Mouse (Mus musculus) spleen, postnatal 10 days (tissue): ENCODE results near the gene Rtn4rl2.

Source experiments
- DNase-seq, 2 experiments: peaks; one replicate each; pipeline ENCODE4 v3.0.0; 2021 to 2022; ENCODE audit warnings: low spot score in 2 of 2

Gene Rtn4rl2

GRCm38 (mm10) chr2:84850407-84851129, 35.9 kb downstream of the Rtn4rl2 start:
- DNase-seq, result no peak

- DNase-seq, result no peak
Measured at GRCm38 (mm10) chr2:84845226-84845625, 41.3 kb downstream of the Rtn4rl2 start.

GRCm38 (mm10) chr2:84843654-84844053, 42.9 kb downstream of the Rtn4rl2 start:
- no peak for DNase-seq

GRCm38 (mm10) chr2:84841905-84842304, 44.6 kb downstream of the Rtn4rl2 start:
- DNase-seq, result peak; percentile 77 to 89

GRCm38 (mm10) chr2:84840748-84841563, 45.6 kb downstream of the Rtn4rl2 start:
- no peak for DNase-seq

- DNase-seq, result peak; percentile 86 to 88
Measured at GRCm38 (mm10) chr2:84840016-84840747, 46.3 kb downstream of the Rtn4rl2 start.

- DNase-seq, result peak; percentile 78 to 83
Measured at GRCm38 (mm10) chr2:84838993-84839980, 47.2 kb downstream of the Rtn4rl2 start.

- no peak for DNase-seq
Measured at GRCm38 (mm10) chr2:84838593-84838949, 47.9 kb downstream of the Rtn4rl2 start, which contains the start of gene Slc43a1. Gene Slc43a1, plus strand, starts transcription at chr2:84838850.

GRCm38 (mm10) chr2:84837817-84838592, 48.5 kb downstream of the Rtn4rl2 start:
- DNase-seq, result no peak

GRCm38 (mm10) chr2:84837107-84837506, 49.4 kb downstream of the Rtn4rl2 start:
- DNase-seq, result peak in 1 of 2 experiments; percentile 65

GRCm38 (mm10) chr2:84831666-84832391, 54.7 kb downstream of the Rtn4rl2 start:
- peak; percentile 87 to 89 for DNase-seq

- DNase-seq, result peak; percentile 56 to 74
Measured at GRCm38 (mm10) chr2:84827283-84827920, 59.1 kb downstream of the Rtn4rl2 start.

GRCm38 (mm10) chr2:84826488-84827282, 59.8 kb downstream of the Rtn4rl2 start, which contains the start of gene Timm10:
Gene Timm10, plus strand, starts transcription at chr2:84826997.
- peak; percentile 67 to 78 for DNase-seq

- DNase-seq, result no peak
Measured at GRCm38 (mm10) chr2:84823237-84823636, 63.3 kb downstream of the Rtn4rl2 start.

- DNase-seq, result no peak
Measured at GRCm38 (mm10) chr2:84822552-84822951, 64.0 kb downstream of the Rtn4rl2 start, which contains the start of gene Smtnl1. Gene Smtnl1, minus strand, starts transcription at chr2:84822652.
